Mouse (Mus musculus) liver, adult 2 months (tissue): ENCODE data around the gene Htr1b.

Experiments used
- CTCF ChIP-seq: fragments of 200-500 bp; IDR thresholded peaks from 2 replicates; pipeline ENCODE4 v1.5.1; 2011; ENCODE audit warnings: low read depth, low read length, control low read depth
- POLR2A ChIP-seq: fragments of 200-500 bp; IDR thresholded peaks from 2 replicates; pipeline ENCODE4 v1.6.1; 2011; ENCODE audit warnings: low read length, control low read depth; ENCODE audit not compliant: insufficient read depth; ENCODE audit errors: extremely low read depth

DNA sequence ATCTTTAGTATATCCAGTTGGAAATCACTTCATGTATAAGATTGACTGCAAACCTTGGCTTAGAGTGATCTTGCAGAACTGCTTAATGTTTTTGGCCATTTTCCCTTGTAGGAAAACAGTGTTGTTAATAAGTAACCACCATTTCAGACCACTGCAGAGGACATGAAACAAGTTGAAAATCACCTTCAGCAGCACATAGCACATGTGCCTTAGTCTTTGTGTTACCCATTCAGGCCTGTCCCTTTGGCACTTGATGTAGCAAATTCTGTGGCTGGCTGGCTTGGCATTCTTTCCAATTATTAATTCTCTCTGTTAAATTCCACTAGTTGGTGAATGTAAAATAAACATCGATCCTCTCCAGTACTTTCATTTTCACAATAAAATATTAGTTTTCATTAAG, 43.1 kb upstream of the Htr1b start:
- TF ChIP-seq POLR2A (no peak), CTCF (no peak)
